Mouse (Mus musculus) liver, embryonic 14.5 days (tissue): ENCODE data around the gene Hcar2.

Experiments
- CTCF ChIP-seq: IDR thresholded peaks from 2 replicates; pipeline ENCODE4 v1.5.1; 2016; ENCODE audit warnings: antibody characterized with exemption, low read depth, control low read depth
- EP300 ChIP-seq: IDR thresholded peaks from 2 replicates; pipeline ENCODE4 v1.6.1; 2016; ENCODE audit warnings: antibody characterized with exemption, low read depth

DNA sequence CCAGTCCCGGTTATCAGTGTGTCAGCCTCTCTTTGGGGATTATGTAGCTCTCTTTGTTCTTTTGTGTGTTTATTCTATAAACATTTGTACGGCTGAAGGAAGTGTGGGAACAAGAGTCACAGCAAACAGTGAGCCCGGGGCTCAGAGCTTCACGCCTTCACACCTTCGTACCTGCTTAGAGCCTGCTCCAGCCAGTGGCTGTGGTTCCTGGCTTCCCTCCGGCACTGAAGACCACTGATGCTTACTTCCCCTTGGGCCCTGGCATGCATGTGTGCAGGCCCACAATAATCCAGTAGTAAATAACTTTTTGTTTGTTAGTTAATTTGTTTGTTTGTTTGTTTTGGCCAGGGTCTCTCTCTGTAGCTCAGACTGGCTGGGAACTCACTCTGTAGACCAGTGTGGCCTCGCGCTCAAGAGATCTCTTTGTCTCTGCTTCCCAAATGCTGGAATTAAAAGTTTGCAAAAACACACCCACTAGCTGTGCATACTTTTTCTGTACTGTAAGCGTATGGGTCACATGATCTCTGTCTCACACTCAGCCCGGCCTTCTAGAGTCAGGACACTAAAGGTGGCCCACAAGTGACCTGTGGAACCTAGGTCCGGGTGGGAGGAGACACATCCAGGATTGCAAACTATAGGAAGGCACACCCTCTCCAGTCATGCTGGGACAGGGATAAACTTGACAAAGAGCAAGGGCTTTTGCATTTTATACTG is 22.9 kb downstream of the Hcar2 start:
- TF ChIP-seq CTCF (no peak), EP300 (no peak)
